Comparison of ENCODE assay signal across 13 mouse cellular contexts in the genomic region with DNA sequence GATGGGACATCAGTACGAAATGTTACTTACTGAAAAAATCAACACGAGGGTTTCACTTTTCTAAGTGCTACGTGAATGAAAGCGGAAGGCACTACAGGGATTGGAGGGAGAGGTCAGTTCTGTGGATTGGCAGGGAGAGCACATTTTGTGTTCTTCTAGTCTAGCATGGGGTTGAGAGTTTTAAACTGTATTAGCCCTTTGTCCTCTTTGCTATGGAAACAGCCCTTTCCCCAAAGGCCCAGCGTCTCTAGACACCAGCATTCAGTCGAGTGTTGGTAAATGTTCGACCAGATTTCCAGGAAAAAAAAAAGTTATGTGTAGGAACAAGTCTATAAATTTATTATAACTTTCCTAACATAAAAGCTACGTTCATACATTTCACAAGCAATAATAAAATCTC.
DNase-seq lines count a peak whose midpoint lies in the region; ATAC-seq lines count a peak whose summit lies in the region.
"Had no signal": no experiment of that assay in that cellular context is flagged by ENCODE, and none has a peak within 500 bp of the region (broad histone marks: within the 10 kb centered on the region; RNA-seq: fewer than 3 reads in every experiment).

No protein-coding gene starts in this region.

- no peaks in the 10 kb centered on the region for H3K36me3 ChIP-seq in lung, embryonic 15.5 days
- H3K36me3 ChIP-seq in intestine, embryonic 14.5 days (ENCODE audit: control insufficient read depth, insufficient read depth, low read length): no peaks in the 10 kb centered on the region
- H3K36me3 ChIP-seq in kidney, embryonic 15.5 days: no peaks in the 10 kb centered on the region
- no peaks in the 10 kb centered on the region for H3K36me3 ChIP-seq in stomach, embryonic 15.5 days
- H3K36me3 ChIP-seq: midbrain, embryonic 12.5 days; neural tube, embryonic 12.5 days had no signal

- 42% methylated on average over 8 of the region's 8 CpGs for WGBS in lung, embryonic 15.5 days
- WGBS in intestine, embryonic 14.5 days: 49% methylated on average over 8 of the region's 8 CpGs
- WGBS in kidney, embryonic 15.5 days: 57% methylated on average over 8 of the region's 8 CpGs
- WGBS in stomach, embryonic 15.5 days: 53% methylated on average over 8 of the region's 8 CpGs

- peaks cover 59% of the 10 kb centered on the region for H3K4me1 ChIP-seq in lung, embryonic 15.5 days
- peaks cover 72% of the 10 kb centered on the region for H3K4me1 ChIP-seq in intestine, embryonic 14.5 days (replicated peaks; ENCODE audit: control insufficient read depth, insufficient read depth, low read length)
- peaks cover 83% of the 10 kb centered on the region for H3K4me1 ChIP-seq in kidney, embryonic 15.5 days
- H3K4me1 ChIP-seq in stomach, embryonic 15.5 days: peaks cover 37% of the 10 kb centered on the region

- H3K9me3 ChIP-seq in lung, embryonic 15.5 days: no peaks in the 10 kb centered on the region
- no peaks in the 10 kb centered on the region for H3K9me3 ChIP-seq in intestine, embryonic 14.5 days (ENCODE audit: control insufficient read depth, low read length)
- H3K9me3 ChIP-seq in kidney, embryonic 15.5 days (replicated peaks): no peaks in the 10 kb centered on the region
- H3K9me3 ChIP-seq in stomach, embryonic 15.5 days: no peaks in the 10 kb centered on the region
- H3K9me3 ChIP-seq: midbrain, embryonic 12.5 days; neural tube, embryonic 12.5 days had no signal

- H3K4me3 ChIP-seq in lung, embryonic 15.5 days: no peak overlapping the region
- no peak overlapping the region for H3K4me3 ChIP-seq in intestine, embryonic 14.5 days (ENCODE audit: low read depth, low read length)
- H3K4me3 ChIP-seq in kidney, embryonic 15.5 days (replicated peaks): no peak overlapping the region
- no peak overlapping the region for H3K4me3 ChIP-seq in stomach, embryonic 15.5 days (replicated peaks)
- H3K4me3 ChIP-seq: erythroblast, embryonic 14.5 days; midbrain, embryonic 12.5 days; neural tube, embryonic 12.5 days had no signal

- H3K27ac ChIP-seq in lung, embryonic 15.5 days: peak overlapping the region; percentile 25; the same call in 1 of the 2 replicates
- H3K27ac ChIP-seq in intestine, embryonic 14.5 days (ENCODE audit: low read depth): peak overlapping the region; percentile 10
- H3K27ac ChIP-seq in kidney, embryonic 15.5 days: peak overlapping the region; percentile 79
- H3K27ac ChIP-seq in stomach, embryonic 15.5 days: peak overlapping the region; percentile 88
- H3K27ac ChIP-seq: hindbrain, embryonic 14.5 days; liver, embryonic 14.5 days; midbrain, embryonic 12.5 days; neural tube, embryonic 12.5 days had no signal

- no peak overlapping the region for H3K4me2 ChIP-seq in lung, embryonic 15.5 days
- H3K4me2 ChIP-seq in intestine, embryonic 14.5 days (ENCODE audit: low read length): no peak overlapping the region
- H3K4me2 ChIP-seq in kidney, embryonic 15.5 days: no peak overlapping the region
- no peak overlapping the region for H3K4me2 ChIP-seq in stomach, embryonic 15.5 days
- H3K4me2 ChIP-seq: hindbrain, embryonic 14.5 days; midbrain, embryonic 12.5 days; neural tube, embryonic 12.5 days had no signal

- DNase-seq in lung, postnatal 4 days: no peak
- no peak for DNase-seq in intestine, embryonic 14.5 days (ENCODE audit: low spot score)
- no peak for DNase-seq in embryo, embryonic 10.5 days (ENCODE audit: low spot score)
- DNase-seq in cerebellum, adult 9-10 months: no peak
- DNase-seq: adrenal gland, postnatal 10 days had no signal

- H3K9ac ChIP-seq in lung, embryonic 15.5 days: no peak overlapping the region
- no peak overlapping the region for H3K9ac ChIP-seq in intestine, embryonic 14.5 days (ENCODE audit: low read length)
- H3K9ac ChIP-seq in kidney, embryonic 15.5 days: no peak overlapping the region
- no peak overlapping the region for H3K9ac ChIP-seq in stomach, embryonic 15.5 days
- H3K9ac ChIP-seq: hindbrain, embryonic 14.5 days; liver, embryonic 14.5 days; midbrain, embryonic 12.5 days; neural tube, embryonic 12.5 days had no signal

- no peaks in the 10 kb centered on the region for H3K27me3 ChIP-seq in lung, embryonic 15.5 days
- no peaks in the 10 kb centered on the region for H3K27me3 ChIP-seq in intestine, embryonic 14.5 days (replicated peaks; ENCODE audit: control insufficient read depth, insufficient read depth, low read length)
- no peaks in the 10 kb centered on the region for H3K27me3 ChIP-seq in kidney, embryonic 15.5 days
- no peaks in the 10 kb centered on the region for H3K27me3 ChIP-seq in stomach, embryonic 15.5 days (replicated peaks)
- H3K27me3 ChIP-seq: neural tube, embryonic 12.5 days had no signal

- no peak for ATAC-seq in lung, embryonic 15.5 days (ENCODE audit: borderline replicate concordance, extremely low read depth, low FRiP score, low TSS enrichment)
- ATAC-seq in intestine, embryonic 14.5 days (replicated peaks; ENCODE audit: low FRiP score, low TSS enrichment, low read depth): no peak
- ATAC-seq in kidney, embryonic 15.5 days (replicated peaks; ENCODE audit: low FRiP score): no peak
- ATAC-seq in stomach, embryonic 15.5 days (ENCODE audit: insufficient read depth, low FRiP score, low read depth): no peak

Comparison
In these comparisons a context has a peak if more than half of its experiments do, and no peak if none do; other contexts are left out.
1. H3K27ac ChIP-seq: peak in every context shown above with its lines; median percentile 88 in stomach, embryonic 15.5 days; 79 in kidney, embryonic 15.5 days; 25 in lung, embryonic 15.5 days; 10 in intestine, embryonic 14.5 days.